Mouse (Mus musculus): ENCODE data around the gene Cadm1.

- TF ChIP-seq CTCF (IDR thresholded peaks at IDR 0.05; ENCODE audit: low read depth) = no peak
- no peak for TF ChIP-seq EP300 (IDR thresholded peaks at IDR 0.05; ENCODE audit: low read depth)
These were observed 2.7 kb upstream of the Cadm1 start for GRCm38 (mm10) chr9:47527290-47527689.

Measured in liver, postnatal 0 days (tissue).